Mouse (Mus musculus) forebrain, embryonic 13.5 days (tissue): ENCODE measurements around the gene Mtx2. TPM values are rescaled to one million over a fixed set of nuclear protein-coding genes. Genes with fewer than 3 reads are reported as not detected.

ENCODE experiments used
- polyA plus RNA-seq: library from polyadenylated mRNA; unstranded; fragments of >200 nt; fragmentation: Nextera tagmentation; extraction: Ambion mirVana; gene quantifications from 2 replicates; pipeline ENCODE4 v1.2.1, GENCODE M21; 2015

Gene Mtx2
- polyA plus RNA-seq, 1 experiment from 2014 or later, result 116 TPM

Other genes starting within 250 kb of the Mtx2 start
- 50.3 and 54.0 TPM in 2 replicates for gene Lnpk, start 246.4 kb upstream of the Mtx2 start, polyA plus RNA-seq
- not detected in 2 replicates for gene Evx2, start 166.2 kb upstream of the Mtx2 start, polyA plus RNA-seq
- not detected in 2 replicates for gene Hoxd13, start 157.5 kb upstream of the Mtx2 start, polyA plus RNA-seq
- gene Hoxd12, start 150.8 kb upstream of the Mtx2 start, polyA plus RNA-seq, result not detected in 2 replicates
- gene Hoxd11, start 146.2 kb upstream of the Mtx2 start, polyA plus RNA-seq, result not detected in 2 replicates
- gene Hoxd10, start 133.9 kb upstream of the Mtx2 start, polyA plus RNA-seq, result not detected in 2 replicates
- gene Hoxd9, start 128.1 kb upstream of the Mtx2 start, polyA plus RNA-seq, result not detected in 2 replicates
- not detected in 2 replicates for gene Hoxd8, start 121.2 kb upstream of the Mtx2 start, polyA plus RNA-seq
- not detected in 2 replicates for gene Hoxd3, start 113.9 kb upstream of the Mtx2 start, polyA plus RNA-seq
- gene Hoxd4, start 113.9 kb upstream of the Mtx2 start, polyA plus RNA-seq, result not detected in 2 replicates
- not detected in 2 replicates for gene Gm28230, start 99.1 kb upstream of the Mtx2 start, polyA plus RNA-seq
- not detected in 2 replicates for gene Hoxd1, start 62.8 kb upstream of the Mtx2 start, polyA plus RNA-seq